Mouse (Mus musculus) neural tube, embryonic 12.5 days (tissue): ENCODE results near the gene Polr2h. TPM values are rescaled to one million over a fixed set of nuclear protein-coding genes. Genes with fewer than 3 reads are reported as not detected.

Experiments
- ATAC-seq: fragments of 200-750 bp; cut with Nextera tagmentation; 2 replicates; pipeline ENCODE4 v1.8.0; 2017; ENCODE audit warnings: low read depth, mild to moderate bottlenecking, moderate TSS enrichment, moderate library complexity; ENCODE audit not compliant: low FRiP score
- H3K27ac ChIP-seq: fragments of 300-500 bp; sonication (generic); 2 replicates; pipeline ENCODE4 v1.5.1; 2016
- H3K27me3 ChIP-seq: fragments of 300-500 bp; sonication (generic); replicated peaks from 2 replicates; pipeline ENCODE4 v1.6.1; 2016; ENCODE audit warnings: mild to moderate bottlenecking
- H3K36me3 ChIP-seq: fragments of 300-500 bp; sonication (generic); 2 replicates; pipeline ENCODE4 v1.6.1; 2016; ENCODE audit warnings: mild to moderate bottlenecking
- H3K4me1 ChIP-seq: fragments of 300-500 bp; sonication (generic); 2 replicates; pipeline ENCODE4 v1.6.1; 2016
- H3K4me2 ChIP-seq: fragments of 300-500 bp; sonication (generic); replicated peaks from 2 replicates; pipeline ENCODE4 v1.6.1; 2016; ENCODE audit warnings: mild to moderate bottlenecking
- H3K4me3 ChIP-seq: fragments of 300-500 bp; sonication (generic); 2 replicates; pipeline ENCODE4 v1.5.1; 2016
- H3K9ac ChIP-seq: fragments of 300-500 bp; sonication (generic); 2 replicates; pipeline ENCODE4 v1.6.1; 2016; ENCODE audit warnings: mild to moderate bottlenecking
- H3K9me3 ChIP-seq: fragments of 300-500 bp; sonication (generic); 2 replicates; pipeline ENCODE4 v1.6.1; 2016; ENCODE audit warnings: mild to moderate bottlenecking
- WGBS: fragments of 180-500 bp; shearing (Covaris S2); methylation state at CpG from one replicate; pipeline ENCODE4 v1.1.7; 2016; 5-methylcytosine and 5-hydroxymethylcytosine counted together
- polyA plus RNA-seq: library from polyadenylated mRNA; unstranded; fragments of >200 nt; fragmentation: Nextera tagmentation; extraction: Ambion mirVana; gene quantifications from 2 replicates; pipeline ENCODE4 v1.2.1, GENCODE M21; 2016

The Polr2h gene
- polyA plus RNA-seq, 1 experiment from 2014 or later, result 85.4 TPM

GRCm38 (mm10) chr16:20690774-20691173 lies 26.7 kb upstream of the Polr2h start:
- no peak overlapping the region for H3K9ac ChIP-seq
- H3K27me3 ChIP-seq, result no peaks in the 10 kb centered on the region
- no peaks in the 10 kb centered on the region for H3K9me3 ChIP-seq
- peaks cover 61% of the 10 kb centered on the region for H3K36me3 ChIP-seq
- H3K27ac ChIP-seq, result no peak overlapping the region
- peaks cover 35% of the 10 kb centered on the region for H3K4me1 ChIP-seq
- ATAC-seq, result no peak
- 92% methylated on average over 3 of the region's 3 CpGs for WGBS
- no peak overlapping the region for H3K4me3 ChIP-seq
- H3K4me2 ChIP-seq, result no peak overlapping the region

- Histone ChIP-seq H3K9ac (no peak overlapping the region), H3K36me3 (peaks cover 53% of the 10 kb centered on the region), H3K27ac (peak overlapping the region; percentile 43; the same call in 1 of the 2 replicates), H3K4me2 (no peak overlapping the region), H3K27me3 (no peaks in the 10 kb centered on the region), H3K4me3 (no peak overlapping the region), H3K9me3 (no peaks in the 10 kb centered on the region), H3K4me1 (peaks cover 42% of the 10 kb centered on the region)
- 54% methylated on average over 1 of the region's 1 CpGs for WGBS
- no peak for ATAC-seq
Measured at GRCm38 (mm10) chr16:20691617-20692016, 25.8 kb upstream of the Polr2h start.

- Histone ChIP-seq H3K9ac (no peak overlapping the region), H3K4me2 (peak overlapping the region; percentile 80), H3K36me3 (peaks cover 45% of the 10 kb centered on the region)
Measured at GRCm38 (mm10) chr16:20692241-20692965, 25.1 kb upstream of the Polr2h start.

DNA sequence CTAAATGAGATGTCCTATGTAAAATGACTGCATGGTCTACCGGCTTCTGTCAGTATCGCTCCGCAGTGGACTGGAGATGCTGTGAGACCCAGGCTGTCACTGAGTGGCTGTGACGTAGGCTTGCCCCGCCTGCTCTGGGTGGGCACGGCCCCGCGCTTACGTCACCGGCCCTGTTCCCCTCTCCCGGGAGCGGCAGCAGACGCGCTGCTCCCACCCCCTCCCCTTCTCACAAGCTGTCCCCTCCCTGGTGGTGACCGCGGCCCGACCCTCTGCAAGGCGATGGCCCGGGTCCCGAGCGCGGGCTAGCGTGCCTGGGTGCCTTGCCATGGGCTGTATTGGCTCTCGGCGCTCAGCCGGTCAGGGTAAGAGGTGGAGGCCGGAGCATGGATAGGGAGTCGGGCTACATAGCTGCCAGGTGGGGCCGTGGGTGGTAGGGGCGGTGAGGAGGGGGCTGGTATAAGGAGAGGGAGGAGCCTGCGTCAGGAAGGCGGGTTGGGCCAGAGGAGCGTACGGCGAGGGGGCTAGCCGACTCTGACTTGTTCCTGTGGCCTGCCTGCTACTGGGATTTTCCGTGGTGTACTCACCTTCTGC lies 24.3 kb upstream of the Polr2h start, which contains the start of gene Fam131a:
TSS of gene Fam131a (plus strand) at position 131 of the 591 bp plus-strand sequence.
- under 1% methylated on average over 37 of the region's 37 CpGs for WGBS
- Histone ChIP-seq H3K27ac (peak within 1 kb of the TSS; percentile 92), H3K4me1 (peaks cover 43% of the 10 kb centered on the region), H3K4me2 (peak within 1 kb of the TSS; percentile 80), H3K27me3 (no peaks in the 10 kb centered on the region), H3K4me3 (peak within 1 kb of the TSS; percentile 59), H3K9me3 (no peaks in the 10 kb centered on the region), H3K9ac (peak within 1 kb of the TSS; percentile 70), H3K36me3 (peaks cover 37% of the 10 kb centered on the region)
- ATAC-seq, result peak; percentile 93

More at GRCm38 (mm10) chr16:20692241-20692965, 25.1 kb upstream of the Polr2h start:
- Histone ChIP-seq H3K4me1 (peaks cover 43% of the 10 kb centered on the region), H3K9me3 (no peaks in the 10 kb centered on the region), H3K27me3 (no peaks in the 10 kb centered on the region), H3K27ac (peak overlapping the region; percentile 43; the same call in 1 of the 2 replicates), H3K4me3 (no peak overlapping the region)
- 29% methylated on average over 16 of the region's 16 CpGs for WGBS
- ATAC-seq, result no peak

DNA sequence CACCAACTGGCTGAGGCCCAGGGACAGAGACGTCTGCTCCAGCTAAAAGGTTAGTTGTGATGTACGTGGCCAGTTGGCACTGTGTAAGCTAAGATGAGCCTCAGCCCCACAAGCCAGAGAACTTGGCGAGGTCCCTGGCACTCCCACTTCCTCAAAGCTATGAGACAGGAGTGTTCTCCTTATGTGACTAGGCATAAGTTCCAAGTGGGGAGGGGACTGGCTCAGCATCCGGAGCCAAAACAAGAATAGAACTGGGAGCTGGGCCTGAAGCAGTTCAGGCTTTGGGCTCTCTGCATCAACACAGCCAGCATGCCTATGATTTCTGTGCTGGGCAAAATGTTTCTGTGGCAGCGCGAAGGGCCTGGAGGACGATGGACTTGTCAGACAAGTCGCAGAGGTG lies 22.7 kb upstream of the Polr2h start:
- Histone ChIP-seq H3K27ac (no peak overlapping the region; the same call in 1 of the 2 replicates), H3K36me3 (peaks cover 32% of the 10 kb centered on the region), H3K27me3 (no peaks in the 10 kb centered on the region), H3K4me3 (no peak overlapping the region), H3K4me1 (peaks cover 43% of the 10 kb centered on the region), H3K9me3 (no peaks in the 10 kb centered on the region), H3K9ac (no peak overlapping the region), H3K4me2 (peak overlapping the region; percentile 71)
- 84% methylated on average over 8 of the region's 8 CpGs for WGBS
- no peak for ATAC-seq

- peak; percentile 77 for ATAC-seq
- no peak overlapping the region; the same call in 1 of the 2 replicates for H3K27ac ChIP-seq
- H3K9me3 ChIP-seq, result no peaks in the 10 kb centered on the region
- no peaks in the 10 kb centered on the region for H3K27me3 ChIP-seq
- H3K4me1 ChIP-seq, result peaks cover 43% of the 10 kb centered on the region
- H3K36me3 ChIP-seq, result peaks cover 28% of the 10 kb centered on the region
- H3K9ac ChIP-seq, result peak overlapping the region; percentile 53
- 2% methylated on average over 46 of the region's 46 CpGs for WGBS
- H3K4me2 ChIP-seq, result peak overlapping the region; percentile 71
- H3K4me3 ChIP-seq, result peak overlapping the region; percentile 36
Measured at GRCm38 (mm10) chr16:20695622-20696323, 21.7 kb upstream of the Polr2h start.

- Histone ChIP-seq H3K36me3 (peaks cover 26% of the 10 kb centered on the region), H3K9me3 (no peaks in the 10 kb centered on the region), H3K27ac (no peak overlapping the region), H3K4me2 (no peak overlapping the region), H3K4me3 (no peak overlapping the region), H3K27me3 (no peaks in the 10 kb centered on the region), H3K9ac (no peak overlapping the region), H3K4me1 (peaks cover 41% of the 10 kb centered on the region)
- WGBS, result 79% methylated on average over 5 of the region's 5 CpGs
- no peak for ATAC-seq
Measured at GRCm38 (mm10) chr16:20699266-20699665, 18.2 kb upstream of the Polr2h start.

DNA sequence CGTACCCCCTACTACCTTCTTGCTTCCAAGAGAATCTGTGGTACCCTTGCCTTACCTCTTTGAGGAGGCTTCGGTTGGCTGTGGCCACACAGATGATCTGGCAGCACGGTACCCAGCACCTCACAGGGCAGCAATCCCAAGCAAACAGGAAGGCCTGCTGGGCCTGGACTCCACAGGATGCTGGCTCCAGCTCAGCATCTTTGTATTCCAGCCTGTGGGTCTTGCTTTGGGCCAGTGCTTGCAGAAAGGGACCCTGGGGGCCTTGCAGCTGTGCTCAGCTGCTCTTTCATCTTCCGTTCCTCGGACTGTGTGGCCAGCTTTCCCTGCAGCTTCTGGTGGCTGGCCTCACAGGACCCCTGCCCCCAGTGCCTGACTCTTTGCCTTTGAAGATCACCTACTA lies 17.4 kb upstream of the Polr2h start:
- Histone ChIP-seq H3K9ac (no peak overlapping the region), H3K27ac (no peak overlapping the region), H3K9me3 (no peaks in the 10 kb centered on the region), H3K4me1 (peaks cover 35% of the 10 kb centered on the region), H3K4me3 (no peak overlapping the region), H3K4me2 (no peak overlapping the region), H3K27me3 (no peaks in the 10 kb centered on the region), H3K36me3 (peaks cover 29% of the 10 kb centered on the region)
- WGBS, result 38% methylated on average over 5 of the region's 5 CpGs
- no peak for ATAC-seq

DNA sequence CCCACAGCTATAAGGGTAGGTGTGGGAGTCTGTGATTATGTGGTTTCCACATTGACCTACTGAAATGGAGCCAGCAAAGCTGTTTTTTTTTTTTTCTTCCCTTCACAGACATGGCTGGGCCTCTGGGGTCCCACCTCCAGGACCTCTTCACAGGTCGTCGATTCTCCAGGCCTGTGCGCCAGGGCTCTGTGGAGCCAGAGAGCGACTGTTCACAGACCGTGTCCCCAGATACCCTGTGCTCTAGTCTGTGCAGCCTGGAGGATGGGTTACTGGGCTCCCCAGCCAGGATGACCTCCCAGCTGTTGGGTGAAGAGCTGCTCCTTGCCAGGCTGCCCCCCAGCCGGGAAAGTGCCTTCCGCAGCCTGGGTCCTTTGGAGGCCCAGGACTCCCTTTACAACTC lies 16.1 kb upstream of the Polr2h start:
- Histone ChIP-seq H3K4me3 (no peak overlapping the region), H3K4me1 (peaks cover 24% of the 10 kb centered on the region), H3K27ac (peak overlapping the region; percentile 37; the same call in 1 of the 2 replicates), H3K9ac (peak overlapping the region; percentile 35; the same call in 1 of the 2 replicates), H3K27me3 (no peaks in the 10 kb centered on the region), H3K36me3 (peaks cover 40% of the 10 kb centered on the region), H3K4me2 (peak overlapping the region; percentile 30), H3K9me3 (no peaks in the 10 kb centered on the region)
- peak; percentile 6; the same call in 1 of the 2 replicates for ATAC-seq
- 47% methylated on average over 7 of the region's 7 CpGs for WGBS

DNA sequence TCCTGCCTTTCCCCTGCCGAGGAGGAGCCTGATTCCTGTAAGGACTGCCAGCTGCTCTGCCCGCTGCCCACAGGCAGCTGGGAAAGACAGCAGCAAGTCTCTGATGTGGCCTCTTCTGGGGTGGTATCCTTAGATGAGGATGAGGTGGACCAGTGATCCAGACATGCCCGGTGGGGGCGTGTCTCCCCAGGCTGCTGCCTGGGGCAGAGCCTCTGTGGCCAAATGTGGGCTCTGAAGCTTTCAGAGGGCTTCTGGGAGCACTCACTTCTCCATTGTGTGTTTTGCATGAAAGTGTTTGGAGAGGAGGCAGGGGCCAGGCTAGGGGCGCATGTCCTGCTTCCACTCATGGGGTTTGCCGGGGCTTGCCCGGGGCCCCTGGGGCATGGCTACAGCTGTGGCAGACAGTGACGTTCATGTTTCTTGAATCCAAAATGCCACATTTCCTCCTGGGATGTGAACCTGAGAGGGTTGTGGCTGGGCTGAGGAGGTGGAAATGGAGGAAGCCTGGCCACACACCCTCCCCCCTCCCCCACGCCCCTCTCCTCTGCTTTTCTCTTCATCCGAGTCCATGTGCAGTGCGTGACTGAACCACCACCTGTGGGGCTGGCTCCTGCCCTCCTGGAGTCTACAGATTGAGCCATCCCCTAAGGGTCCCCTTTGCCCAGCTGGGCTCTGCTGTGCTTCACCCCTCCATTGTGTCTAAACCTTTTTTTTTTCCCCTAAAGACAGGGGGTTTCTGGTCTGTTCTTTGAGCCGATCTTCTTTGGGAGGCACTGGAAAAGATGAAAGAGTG lies 15.5 kb upstream of the Polr2h start:
- Histone ChIP-seq H3K4me3 (no peak overlapping the region), H3K27me3 (no peaks in the 10 kb centered on the region), H3K9ac (peak overlapping the region; percentile 35; the same call in 1 of the 2 replicates), H3K36me3 (peaks cover 46% of the 10 kb centered on the region), H3K9me3 (no peaks in the 10 kb centered on the region), H3K4me2 (peak overlapping the region; percentile 30), H3K27ac (peak overlapping the region; percentile 57; the same call in 1 of the 2 replicates), H3K4me1 (peaks cover 20% of the 10 kb centered on the region)
- ATAC-seq, result peak; percentile 55
- 13% methylated on average over 12 of the region's 12 CpGs for WGBS

DNA sequence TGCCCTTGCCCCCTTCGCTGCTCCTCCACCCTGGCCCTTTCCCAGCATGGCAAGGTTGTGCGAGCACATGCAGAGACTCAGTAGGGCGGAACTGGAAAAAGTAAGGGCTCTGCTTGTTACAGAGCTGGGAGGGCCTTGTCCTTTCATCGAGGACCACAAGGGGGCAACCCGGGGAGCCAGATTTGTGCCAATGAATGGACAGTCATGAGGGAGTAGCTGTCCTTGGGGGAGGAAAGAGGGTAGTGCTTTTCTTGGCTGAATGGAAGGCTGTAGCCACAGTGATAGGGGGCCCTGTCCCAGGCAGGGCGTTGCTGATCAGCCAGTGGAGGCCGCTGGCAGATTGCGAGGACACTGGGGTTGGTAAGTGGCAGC lies 15.0 kb upstream of the Polr2h start:
- H3K4me2 ChIP-seq, result peak overlapping the region; percentile 30
- no peaks in the 10 kb centered on the region for H3K27me3 ChIP-seq
- H3K36me3 ChIP-seq, result peaks cover 52% of the 10 kb centered on the region

More for the DNA sequence above, 15.0 kb upstream of the Polr2h start:
- Histone ChIP-seq H3K27ac (peak overlapping the region; percentile 57; the same call in 1 of the 2 replicates), H3K4me3 (no peak overlapping the region), H3K9ac (no peak overlapping the region), H3K4me1 (peaks cover 20% of the 10 kb centered on the region), H3K9me3 (no peaks in the 10 kb centered on the region)
- peak; percentile 63 for ATAC-seq
- 7% methylated on average over 8 of the region's 8 CpGs for WGBS
